Mouse (Mus musculus): ENCODE measurements around the gene Sapcd1. TPM values are rescaled to one million over a fixed set of nuclear protein-coding genes. Genes with fewer than 3 reads are reported as not detected.

Sapcd1 gene
- polyA plus RNA-seq, 1 experiment from 2014 or later: 2.1 TPM

GRCm38 (mm10) chr17:35026206-35026605 is 1.6 kb downstream of the Sapcd1 start:
- H3K4me2 ChIP-seq: no peak overlapping the region
- 81% methylated on average over 5 of the region's 5 CpGs for WGBS (ENCODE audit: insufficient replicate concordance)
- no peak overlapping the region for H3K9ac ChIP-seq (ENCODE audit: low read depth, low read length)
- ATAC-seq (replicated peaks; ENCODE audit: insufficient number of reproducible peaks, low FRiP score, low TSS enrichment): no peak
- H3K27me3 ChIP-seq (ENCODE audit: control insufficient read depth, insufficient read depth, low read length): no peaks in the 10 kb centered on the region
- H3K4me1 ChIP-seq (ENCODE audit: control insufficient read depth, insufficient read depth, low read length): peaks cover 36% of the 10 kb centered on the region
- no peak overlapping the region for H3K4me3 ChIP-seq (ENCODE audit: low read depth, low read length)
- no peak overlapping the region for H3K27ac ChIP-seq (ENCODE audit: low read depth, low read length)
- H3K36me3 ChIP-seq (ENCODE audit: control insufficient read depth, insufficient read depth, low read length): no peaks in the 10 kb centered on the region
- no peaks in the 10 kb centered on the region for H3K9me3 ChIP-seq (replicated peaks; ENCODE audit: control insufficient read depth, low read length)

GRCm38 (mm10) chr17:35024691-35025488 is 2.9 kb downstream of the Sapcd1 start:
- H3K27me3 ChIP-seq (ENCODE audit: control insufficient read depth, insufficient read depth, low read length): no peaks in the 10 kb centered on the region
- ATAC-seq (replicated peaks; ENCODE audit: insufficient number of reproducible peaks, low FRiP score, low TSS enrichment): no peak
- WGBS (ENCODE audit: insufficient replicate concordance): 58% methylated on average over 7 of the region's 10 CpGs
- no peak overlapping the region for H3K27ac ChIP-seq (ENCODE audit: low read depth, low read length)
- H3K4me3 ChIP-seq (ENCODE audit: low read depth, low read length): no peak overlapping the region
- H3K36me3 ChIP-seq (ENCODE audit: control insufficient read depth, insufficient read depth, low read length): no peaks in the 10 kb centered on the region
- no peak overlapping the region for H3K4me2 ChIP-seq
- no peaks in the 10 kb centered on the region for H3K9me3 ChIP-seq (replicated peaks; ENCODE audit: control insufficient read depth, low read length)
- peaks cover 36% of the 10 kb centered on the region for H3K4me1 ChIP-seq (ENCODE audit: control insufficient read depth, insufficient read depth, low read length)
- H3K9ac ChIP-seq (ENCODE audit: low read depth, low read length): 0 out of 2 replicates have a peak overlapping the region, but pooled peaks have one; percentile 49

GRCm38 (mm10) chr17:35024261-35024660 is 3.6 kb downstream of the Sapcd1 start:
- Histone ChIP-seq H3K4me1 (ENCODE audit: control insufficient read depth, insufficient read depth, low read length) (peaks cover 36% of the 10 kb centered on the region), H3K36me3 (ENCODE audit: control insufficient read depth, insufficient read depth, low read length) (no peaks in the 10 kb centered on the region), H3K27me3 (ENCODE audit: control insufficient read depth, insufficient read depth, low read length) (no peaks in the 10 kb centered on the region), H3K9ac (ENCODE audit: low read depth, low read length) (peak overlapping the region; percentile 49; the same call in 1 of the 2 replicates), H3K4me3 (ENCODE audit: low read depth, low read length) (no peak overlapping the region), H3K9me3 (replicated peaks; ENCODE audit: control insufficient read depth, low read length) (no peaks in the 10 kb centered on the region), H3K27ac (ENCODE audit: low read depth, low read length) (no peak overlapping the region), H3K4me2 (no peak overlapping the region)
- ATAC-seq (replicated peaks; ENCODE audit: insufficient number of reproducible peaks, low FRiP score, low TSS enrichment): no peak
- WGBS (ENCODE audit: insufficient replicate concordance): 67% methylated on average over 13 of the region's 13 CpGs

GRCm38 (mm10) chr17:35023756-35024155 is 4.1 kb downstream of the Sapcd1 start:
- no peak for ATAC-seq (replicated peaks; ENCODE audit: insufficient number of reproducible peaks, low FRiP score, low TSS enrichment)
- Histone ChIP-seq H3K9me3 (replicated peaks; ENCODE audit: control insufficient read depth, low read length) (no peaks in the 10 kb centered on the region), H3K27ac (ENCODE audit: low read depth, low read length) (no peak overlapping the region), H3K27me3 (ENCODE audit: control insufficient read depth, insufficient read depth, low read length) (no peaks in the 10 kb centered on the region), H3K4me1 (ENCODE audit: control insufficient read depth, insufficient read depth, low read length) (peaks cover 32% of the 10 kb centered on the region), H3K9ac (ENCODE audit: low read depth, low read length) (peak overlapping the region; percentile 49; the same call in 1 of the 2 replicates), H3K36me3 (ENCODE audit: control insufficient read depth, insufficient read depth, low read length) (no peaks in the 10 kb centered on the region), H3K4me3 (ENCODE audit: low read depth, low read length) (no peak overlapping the region), H3K4me2 (no peak overlapping the region)
- WGBS (ENCODE audit: insufficient replicate concordance): 70% methylated on average over 4 of the region's 4 CpGs

- no peak overlapping the region for H3K27ac ChIP-seq (ENCODE audit: low read depth, low read length)
- H3K36me3 ChIP-seq (ENCODE audit: control insufficient read depth, insufficient read depth, low read length): no peaks in the 10 kb centered on the region
- H3K4me2 ChIP-seq: no peak overlapping the region
- H3K9me3 ChIP-seq (replicated peaks; ENCODE audit: control insufficient read depth, low read length): no peaks in the 10 kb centered on the region
- ATAC-seq (replicated peaks; ENCODE audit: insufficient number of reproducible peaks, low FRiP score, low TSS enrichment): no peak
- peaks cover 30% of the 10 kb centered on the region for H3K4me1 ChIP-seq (ENCODE audit: control insufficient read depth, insufficient read depth, low read length)
- H3K9ac ChIP-seq (ENCODE audit: low read depth, low read length): no peak overlapping the region
- WGBS (ENCODE audit: insufficient replicate concordance): 90% methylated on average over 5 of the region's 5 CpGs
- H3K27me3 ChIP-seq (ENCODE audit: control insufficient read depth, insufficient read depth, low read length): no peaks in the 10 kb centered on the region
- H3K4me3 ChIP-seq (ENCODE audit: low read depth, low read length): no peak overlapping the region
These were observed 4.6 kb downstream of the Sapcd1 start for GRCm38 (mm10) chr17:35023221-35023620.

- no peaks in the 10 kb centered on the region for H3K36me3 ChIP-seq (ENCODE audit: control insufficient read depth, insufficient read depth, low read length)
- peak overlapping the region; percentile 63 for H3K27ac ChIP-seq (ENCODE audit: low read depth, low read length)
- no peak overlapping the region for H3K4me3 ChIP-seq (ENCODE audit: low read depth, low read length)
- no peaks in the 10 kb centered on the region for H3K27me3 ChIP-seq (ENCODE audit: control insufficient read depth, insufficient read depth, low read length)
- ATAC-seq (replicated peaks; ENCODE audit: insufficient number of reproducible peaks, low FRiP score, low TSS enrichment): no peak
- H3K9me3 ChIP-seq (replicated peaks; ENCODE audit: control insufficient read depth, low read length): no peaks in the 10 kb centered on the region
- H3K4me2 ChIP-seq: no peak overlapping the region
- peaks cover 29% of the 10 kb centered on the region for H3K4me1 ChIP-seq (ENCODE audit: control insufficient read depth, insufficient read depth, low read length)
- no peak overlapping the region for H3K9ac ChIP-seq (ENCODE audit: low read depth, low read length)
- WGBS (ENCODE audit: insufficient replicate concordance): 81% methylated on average over 8 of the region's 8 CpGs
These were observed 5.2 kb downstream of the Sapcd1 start for GRCm38 (mm10) chr17:35022541-35023060.

- H3K9me3 ChIP-seq (replicated peaks; ENCODE audit: control insufficient read depth, low read length): no peaks in the 10 kb centered on the region
- peaks cover 22% of the 10 kb centered on the region for H3K4me1 ChIP-seq (ENCODE audit: control insufficient read depth, insufficient read depth, low read length)
- no peaks in the 10 kb centered on the region for H3K36me3 ChIP-seq (ENCODE audit: control insufficient read depth, insufficient read depth, low read length)
- H3K4me2 ChIP-seq: peak overlapping the region; percentile 53
- ATAC-seq (replicated peaks; ENCODE audit: insufficient number of reproducible peaks, low FRiP score, low TSS enrichment): peak; percentile 79
- H3K4me3 ChIP-seq (ENCODE audit: low read depth, low read length): no peak overlapping the region
- peak overlapping the region; percentile 77 for H3K27ac ChIP-seq (ENCODE audit: low read depth, low read length)
- H3K27me3 ChIP-seq (ENCODE audit: control insufficient read depth, insufficient read depth, low read length): no peaks in the 10 kb centered on the region
- 12% methylated on average over 6 of the region's 6 CpGs for WGBS (ENCODE audit: insufficient replicate concordance)
- H3K9ac ChIP-seq (ENCODE audit: low read depth, low read length): no peak overlapping the region
These were observed 5.9 kb downstream of the Sapcd1 start for GRCm38 (mm10) chr17:35021842-35022477.

GRCm38 (mm10) chr17:35021163-35021808 is 6.5 kb downstream of the Sapcd1 start:
- peak; percentile 39; the same call in 1 of the 2 replicates for ATAC-seq (replicated peaks; ENCODE audit: insufficient number of reproducible peaks, low FRiP score, low TSS enrichment)
- H3K36me3 ChIP-seq (ENCODE audit: control insufficient read depth, insufficient read depth, low read length): peaks cover under 1% of the 10 kb centered on the region; the same call in 1 of the 2 replicates
- peak overlapping the region; percentile 77 for H3K27ac ChIP-seq (ENCODE audit: low read depth, low read length)

More at GRCm38 (mm10) chr17:35021163-35021808, 6.5 kb downstream of the Sapcd1 start:
- Histone ChIP-seq H3K4me3 (ENCODE audit: low read depth, low read length) (no peak overlapping the region), H3K4me2 (peak overlapping the region; percentile 53), H3K9me3 (replicated peaks; ENCODE audit: control insufficient read depth, low read length) (no peaks in the 10 kb centered on the region), H3K27me3 (ENCODE audit: control insufficient read depth, insufficient read depth, low read length) (no peaks in the 10 kb centered on the region), H3K4me1 (ENCODE audit: control insufficient read depth, insufficient read depth, low read length) (peaks cover 26% of the 10 kb centered on the region), H3K9ac (ENCODE audit: low read depth, low read length) (no peak overlapping the region)
- WGBS (ENCODE audit: insufficient replicate concordance): 6% methylated on average over 17 of the region's 17 CpGs

Measured in heart, embryonic 11.5 days (tissue).